Comparison of ENCODE assay signal across 24 mouse cellular contexts in genomic region chr7:30776104-30776503, GRCm38 (mm10). TPM values are rescaled to one million over a fixed set of nuclear protein-coding genes. Genes with fewer than 3 reads are reported as not detected.
A peak's percentile ranks its signal among the peaks of the same experiment; 100 is the strongest.
DNase-seq lines count a peak whose midpoint lies in the region; ATAC-seq lines count a peak whose summit lies in the region.
"Had no signal": no experiment of that assay in that cellular context is flagged by ENCODE, and none has a peak within 500 bp of the region (broad histone marks: within the 10 kb centered on the region; RNA-seq: fewer than 3 reads in every experiment).

No protein-coding gene starts in this region.

- H3K4me2 ChIP-seq in embryonic facial prominence, embryonic 14.5 days (ENCODE audit: low read depth, low read length) = no peak overlapping the region
- no peak overlapping the region for H3K4me2 ChIP-seq in lung, embryonic 16.5 days (ENCODE audit: low read depth, low read length)
- H3K4me2 ChIP-seq: heart, embryonic 13.5 days; hindbrain, embryonic 13.5 days; kidney, embryonic 15.5 days had no signal

- no peaks in the 10 kb centered on the region for H3K36me3 ChIP-seq in embryonic facial prominence, embryonic 14.5 days (ENCODE audit: control insufficient read depth, insufficient read depth, low read length)
- no peaks in the 10 kb centered on the region for H3K36me3 ChIP-seq in embryonic facial prominence, embryonic 10.5 days (replicated peaks)
- H3K36me3 ChIP-seq in lung, embryonic 16.5 days (ENCODE audit: control insufficient read depth, insufficient read depth, low read length) = no peaks in the 10 kb centered on the region
- H3K36me3 ChIP-seq: heart, embryonic 13.5 days; hindbrain, embryonic 13.5 days; kidney, embryonic 15.5 days had no signal

- DNase-seq in embryonic facial prominence, embryonic 14.5 days (ENCODE audit: low spot score) = peak; percentile 20
- DNase-seq in embryonic facial prominence, embryonic 10.5 days (ENCODE audit: low spot score) = no peak
- DNase-seq in lung, postnatal 25 days (ENCODE audit: low spot score) = no peak
- DNase-seq in urinary bladder, postnatal 36 days (ENCODE audit: low spot score in 2 of 2) = peak; percentile 16 to 22
- DNase-seq in urinary bladder, postnatal 10 days (ENCODE audit: low spot score) = no peak
- DNase-seq in thymus, postnatal 25 days = no peak
- DNase-seq in layer of hippocampus, adult 11-12 months (ENCODE audit: low spot score) = no peak
- DNase-seq: adrenal gland, adult 8-10 months; cerebellum, postnatal 10 days; embryo, embryonic 11 days; kidney, postnatal 4 days; liver, postnatal 0 days; thymus, adult 18-20 months had no signal

- H3K27ac ChIP-seq in embryonic facial prominence, embryonic 14.5 days (replicated peaks; ENCODE audit: low read depth, low read length) = no peak overlapping the region
- no peak overlapping the region for H3K27ac ChIP-seq in embryonic facial prominence, embryonic 10.5 days (replicated peaks)
- no peak overlapping the region for H3K27ac ChIP-seq in lung, embryonic 16.5 days (ENCODE audit: low read length)
- H3K27ac ChIP-seq: heart, embryonic 13.5 days; hindbrain, embryonic 13.5 days; kidney, embryonic 15.5 days had no signal

- no peaks in the 10 kb centered on the region for H3K4me1 ChIP-seq in embryonic facial prominence, embryonic 14.5 days (ENCODE audit: control insufficient read depth, insufficient read depth, low read length)
- H3K4me1 ChIP-seq in embryonic facial prominence, embryonic 10.5 days = no peaks in the 10 kb centered on the region
- no peaks in the 10 kb centered on the region for H3K4me1 ChIP-seq in lung, embryonic 16.5 days (replicated peaks; ENCODE audit: control insufficient read depth, insufficient read depth, low read length)
- H3K4me1 ChIP-seq: heart, embryonic 13.5 days; hindbrain, embryonic 13.5 days had no signal

- H3K4me3 ChIP-seq in embryonic facial prominence, embryonic 14.5 days (ENCODE audit: low read depth, low read length) = no peak overlapping the region
- no peak overlapping the region for H3K4me3 ChIP-seq in embryonic facial prominence, embryonic 10.5 days
- no peak overlapping the region for H3K4me3 ChIP-seq in lung, embryonic 16.5 days (ENCODE audit: low read length)
- H3K4me3 ChIP-seq: heart, embryonic 13.5 days; hindbrain, embryonic 13.5 days; kidney, embryonic 15.5 days had no signal

- WGBS in embryonic facial prominence, embryonic 14.5 days = 78% methylated on average over 9 of the region's 9 CpGs
- 91% methylated on average over 9 of the region's 9 CpGs for WGBS in embryonic facial prominence, embryonic 10.5 days
- 57% methylated on average over 9 of the region's 9 CpGs for WGBS in lung, embryonic 16.5 days

- H3K27me3 ChIP-seq in embryonic facial prominence, embryonic 14.5 days (replicated peaks; ENCODE audit: control insufficient read depth, insufficient read depth, low read length) = no peaks in the 10 kb centered on the region
- H3K27me3 ChIP-seq in embryonic facial prominence, embryonic 10.5 days (replicated peaks; ENCODE audit: low read depth, poor library complexity, severe bottlenecking) = no peaks in the 10 kb centered on the region
- H3K27me3 ChIP-seq in lung, embryonic 16.5 days (ENCODE audit: control insufficient read depth, insufficient read depth, low read depth, low read length) = no peaks in the 10 kb centered on the region
- H3K27me3 ChIP-seq: kidney, embryonic 15.5 days had no signal

- no peaks in the 10 kb centered on the region for H3K9me3 ChIP-seq in embryonic facial prominence, embryonic 14.5 days (ENCODE audit: control insufficient read depth, low read length)
- no peaks in the 10 kb centered on the region for H3K9me3 ChIP-seq in embryonic facial prominence, embryonic 10.5 days
- peaks cover 2% of the 10 kb centered on the region for H3K9me3 ChIP-seq in lung, embryonic 16.5 days (ENCODE audit: control insufficient read depth, low read length)
- H3K9me3 ChIP-seq: hindbrain, embryonic 13.5 days; kidney, embryonic 15.5 days had no signal

- H3K9ac ChIP-seq in embryonic facial prominence, embryonic 14.5 days (ENCODE audit: low read depth, low read length) = no peak overlapping the region
- H3K9ac ChIP-seq in lung, embryonic 16.5 days (ENCODE audit: low read length) = no peak overlapping the region
- H3K9ac ChIP-seq: heart, embryonic 13.5 days; hindbrain, embryonic 13.5 days; kidney, embryonic 15.5 days; liver, postnatal 0 days had no signal

- no peak for ATAC-seq in embryonic facial prominence, embryonic 14.5 days (ENCODE audit: low read depth)
- peak; percentile 31; the same call in 1 of the 2 replicates for ATAC-seq in lung, embryonic 16.5 days (ENCODE audit: low read depth)
- ATAC-seq: CD4-positive, CD25-positive, alpha-beta regulatory T cell, adult 4 months; liver, postnatal 0 days; midbrain, embryonic 16.5 days; Patski had no signal

RNA-seq across cellular contexts. Expression of gene Krtdap, which starts 11.6 kb away (rescaled TPM):
- 428 and 557 TPM in 2 replicates for polyA plus RNA-seq in embryonic facial prominence, embryonic 14.5 days (2014; fragmentation: Nextera tagmentation; extraction: Ambion mirVana)
- not detected in 2 replicates for polyA plus RNA-seq in embryonic facial prominence, embryonic 10.5 days (2016; fragmentation: Nextera tagmentation; extraction: Ambion mirVana)
- polyA plus RNA-seq in lung, embryonic 16.5 days (2015; fragmentation: Nextera tagmentation; extraction: Ambion mirVana) = 3.7 and 18.1 TPM in 2 replicates
- polyA plus RNA-seq: CD4-positive, CD25-positive, alpha-beta regulatory T cell, adult 4 months; forebrain, embryonic 11.5 days; hindbrain, embryonic 13.5 days; liver, adult 2 months; liver, postnatal 0 days; midbrain, embryonic 16.5 days; Patski had no signal

RNA-seq across cellular contexts. Expression of gene Dmkn, which starts 12.5 kb away (rescaled TPM):
- 123 and 159 TPM in 2 replicates for polyA plus RNA-seq in embryonic facial prominence, embryonic 14.5 days (2014; fragmentation: Nextera tagmentation; extraction: Ambion mirVana)
- not detected in 2 replicates for polyA plus RNA-seq in embryonic facial prominence, embryonic 10.5 days (2016; fragmentation: Nextera tagmentation; extraction: Ambion mirVana)
- polyA plus RNA-seq in lung, embryonic 16.5 days (2015; fragmentation: Nextera tagmentation; extraction: Ambion mirVana) = 12.6 and 21.0 TPM in 2 replicates
- polyA plus RNA-seq: forebrain, embryonic 11.5 days; liver, adult 2 months had no signal

RNA-seq across cellular contexts. Expression of gene Sbsn, which starts 24.8 kb away (rescaled TPM):
- 12.4 and 33.7 TPM in 2 replicates for polyA plus RNA-seq in embryonic facial prominence, embryonic 14.5 days (2014; fragmentation: Nextera tagmentation; extraction: Ambion mirVana)
- 0.68 and 1.0 TPM in 2 replicates for polyA plus RNA-seq in embryonic facial prominence, embryonic 10.5 days (2016; fragmentation: Nextera tagmentation; extraction: Ambion mirVana)
- 1.5 and 2.6 TPM in 2 replicates for polyA plus RNA-seq in lung, embryonic 16.5 days (2015; fragmentation: Nextera tagmentation; extraction: Ambion mirVana)

RNA-seq across cellular contexts. Expression of gene Gapdhs, which starts 32.6 kb away (rescaled TPM):
- 0.33 and 0.38 TPM in 2 replicates for polyA plus RNA-seq in embryonic facial prominence, embryonic 14.5 days (2014; fragmentation: Nextera tagmentation; extraction: Ambion mirVana)
- polyA plus RNA-seq in embryonic facial prominence, embryonic 10.5 days (2016; fragmentation: Nextera tagmentation; extraction: Ambion mirVana) = 0.36 and 0.59 TPM in 2 replicates
- polyA plus RNA-seq in lung, embryonic 16.5 days (2015; fragmentation: Nextera tagmentation; extraction: Ambion mirVana) = 0.45 and 0.58 TPM in 2 replicates
- polyA plus RNA-seq: brain, embryonic 14.5 days; CD4-positive, CD25-positive, alpha-beta regulatory T cell, adult 4 months; intestine, embryonic 14.5 days had no signal

RNA-seq across cellular contexts. Expression of gene Tmem147, which starts 46.8 kb away (rescaled TPM):
- polyA plus RNA-seq in embryonic facial prominence, embryonic 14.5 days (2014; fragmentation: Nextera tagmentation; extraction: Ambion mirVana) = 212 and 214 TPM in 2 replicates
- 147 and 151 TPM in 2 replicates for polyA plus RNA-seq in embryonic facial prominence, embryonic 10.5 days (2016; fragmentation: Nextera tagmentation; extraction: Ambion mirVana)
- polyA plus RNA-seq in lung, embryonic 16.5 days (2015; fragmentation: Nextera tagmentation; extraction: Ambion mirVana) = 148 and 160 TPM in 2 replicates

Comparison
In these comparisons a context has a peak if more than half of its experiments do, and no peak if none do; other contexts are left out.
1. DNase-seq: peak in embryonic facial prominence, embryonic 14.5 days (single experiment) and urinary bladder, postnatal 36 days (2 of 2); none in embryonic facial prominence, embryonic 10.5 days (single experiment), lung, postnatal 25 days (single experiment), urinary bladder, postnatal 10 days (single experiment), thymus, postnatal 25 days (single experiment) and layer of hippocampus, adult 11-12 months (single experiment).
2. RNA of gene Krtdap, which starts 11.6 kb away (polyA plus RNA-seq): 428 to 557 TPM in embryonic facial prominence, embryonic 14.5 days; 3.7 to 18.1 TPM in lung, embryonic 16.5 days and not detected in embryonic facial prominence, embryonic 10.5 days; every median in the first group is over 10 times any median in the second.
3. RNA of gene Dmkn, which starts 12.5 kb away (polyA plus RNA-seq): 123 to 159 TPM in embryonic facial prominence, embryonic 14.5 days and 12.6 to 21.0 TPM in lung, embryonic 16.5 days; not detected in embryonic facial prominence, embryonic 10.5 days; every median in the first group is over 10 times any median in the second.